Mouse (Mus musculus) ovary, postnatal 36 days (tissue): ENCODE measurements around the gene Ripk1.
"Not testable (repeated sequence)": the region's sequence is repeated elsewhere in the genome, so short reads cannot be mapped to it uniquely, and the experiment has no call there.

ENCODE experiments used
- DNase-seq: peaks from one replicate; pipeline ENCODE4 v3.0.0; 2022; ENCODE audit warnings: low spot score, mixed read lengths

Gene Ripk1

GRCm38 (mm10) chr13:34038056-34038432 is 35.9 kb downstream of the Ripk1 start:
- DNase-seq: no peak

DNA sequence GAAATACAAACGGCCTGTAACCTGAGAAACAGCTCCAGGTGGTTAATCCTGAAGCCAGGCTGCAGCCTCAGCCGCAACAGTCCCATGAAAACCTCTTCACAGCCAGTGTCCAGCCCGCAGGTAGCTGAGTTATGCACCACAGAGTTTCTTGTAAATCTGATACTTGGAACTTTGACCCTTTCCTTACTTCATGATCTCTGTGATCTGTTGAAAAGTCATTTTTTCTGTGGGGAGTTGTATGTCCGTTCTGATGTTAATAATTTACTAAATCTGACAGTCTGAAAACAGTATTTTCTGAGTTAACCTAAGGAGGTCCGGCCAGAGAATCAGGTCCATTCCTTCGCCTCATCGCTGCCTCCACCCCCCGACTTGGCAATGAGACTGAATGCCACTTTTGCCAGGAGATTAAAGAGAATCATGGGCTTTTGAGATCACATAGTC is 36.8 kb downstream of the Ripk1 start:
- no peak for DNase-seq

DNA sequence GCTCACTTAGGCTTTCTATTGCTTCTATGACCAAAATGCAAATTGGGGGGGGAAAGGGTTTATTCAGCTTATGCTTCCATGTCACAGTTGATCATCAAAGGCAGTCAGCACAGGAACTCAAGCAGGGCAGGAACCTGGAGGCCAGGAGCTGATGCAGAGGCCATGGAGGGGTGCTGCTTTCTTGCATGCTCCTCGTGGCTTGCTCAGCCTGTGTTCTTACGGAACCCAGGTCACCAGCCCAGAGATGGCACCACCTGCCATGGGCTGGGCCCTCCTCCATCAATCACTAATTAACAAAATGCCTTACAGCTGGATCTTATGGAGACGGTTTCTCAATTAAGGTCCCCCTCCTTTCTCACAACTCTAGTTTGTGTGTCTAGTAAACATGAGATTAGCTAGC is 37.9 kb downstream of the Ripk1 start:
- no peak for DNase-seq

- no peak for DNase-seq
Measured at GRCm38 (mm10) chr13:34043716-34044393, 41.7 kb downstream of the Ripk1 start.

DNA sequence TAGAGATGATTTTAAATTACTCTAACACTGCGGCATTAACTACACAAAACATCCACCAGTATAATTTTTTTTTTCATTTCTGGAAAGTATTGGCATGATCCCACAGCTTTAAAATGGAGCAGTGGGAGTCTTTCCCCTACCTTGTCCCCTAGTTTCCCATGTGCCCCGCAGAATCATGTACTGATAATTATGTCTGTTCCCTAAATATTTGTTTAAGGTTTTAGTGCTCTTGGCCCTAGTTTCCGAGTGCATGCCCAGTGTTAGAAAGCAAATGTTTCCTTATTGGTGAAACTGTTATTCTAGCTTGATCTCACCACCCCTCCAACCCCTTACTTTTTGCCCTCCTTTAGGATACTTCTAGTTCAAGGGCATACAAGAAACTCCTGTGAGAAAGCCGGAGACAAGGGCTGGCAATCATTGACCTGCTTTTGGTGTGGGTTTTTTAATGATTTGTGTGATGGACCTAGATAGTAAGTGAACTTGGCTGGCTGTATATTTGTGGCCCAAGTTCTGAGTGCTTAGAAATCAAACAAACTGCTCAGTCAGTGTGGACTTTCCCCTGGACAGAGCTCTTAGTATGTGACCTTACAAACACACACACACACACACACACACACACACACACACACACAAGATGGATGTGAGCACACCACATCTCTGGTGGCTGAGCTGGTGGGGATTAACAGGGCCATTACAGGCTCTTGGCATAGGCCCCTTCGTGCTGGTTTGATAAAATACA is 43.5 kb downstream of the Ripk1 start:
- no peak for DNase-seq

GRCm38 (mm10) chr13:34046421-34047012 is 44.4 kb downstream of the Ripk1 start:
- DNase-seq: peak; percentile 66

DNA sequence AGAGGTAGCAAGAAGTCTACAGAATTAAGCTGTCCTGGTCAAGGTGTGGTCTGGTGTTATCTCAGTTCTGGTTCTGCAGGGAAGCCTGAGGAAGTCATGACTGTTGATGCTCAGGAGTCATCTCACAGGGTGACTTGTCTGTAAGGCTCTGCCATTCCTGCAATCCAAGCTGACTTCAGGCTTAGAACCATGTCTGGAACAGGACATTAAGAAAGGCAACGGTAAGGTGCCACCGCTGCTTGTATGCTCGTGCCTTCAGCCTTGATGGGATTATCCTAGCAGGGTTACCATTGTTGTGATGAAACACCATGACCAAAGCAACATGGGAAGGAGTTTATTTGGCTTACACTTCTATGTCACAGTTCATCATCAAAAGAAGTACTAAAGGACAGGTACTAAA is 45.4 kb downstream of the Ripk1 start:
- DNase-seq: no peak

GRCm38 (mm10) chr13:34050479-34050878 is 48.3 kb downstream of the Ripk1 start:
- no peak for DNase-seq

DNA sequence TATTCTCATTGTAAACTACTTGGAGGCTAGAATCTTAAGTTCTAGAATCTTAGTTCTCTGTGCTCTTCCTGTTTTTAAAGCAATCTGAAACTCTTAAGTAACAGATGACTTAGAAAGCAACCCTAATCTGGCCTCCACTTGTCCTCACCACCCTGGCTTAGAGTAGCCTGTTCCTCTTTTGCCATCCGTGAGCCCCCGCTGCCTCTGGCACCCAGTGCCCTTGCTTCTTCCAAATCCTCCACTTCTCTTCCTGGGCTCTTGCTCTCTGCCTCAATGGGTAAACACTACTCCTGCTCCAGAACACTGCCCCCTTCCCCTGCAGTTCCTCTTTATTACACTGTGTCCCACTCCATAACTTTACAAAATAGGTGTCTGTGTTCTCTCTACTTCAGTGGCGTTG is 49.5 kb downstream of the Ripk1 start:
- no peak for DNase-seq

GRCm38 (mm10) chr13:34053673-34054282 is 51.6 kb downstream of the Ripk1 start:
- no peak for DNase-seq

DNA sequence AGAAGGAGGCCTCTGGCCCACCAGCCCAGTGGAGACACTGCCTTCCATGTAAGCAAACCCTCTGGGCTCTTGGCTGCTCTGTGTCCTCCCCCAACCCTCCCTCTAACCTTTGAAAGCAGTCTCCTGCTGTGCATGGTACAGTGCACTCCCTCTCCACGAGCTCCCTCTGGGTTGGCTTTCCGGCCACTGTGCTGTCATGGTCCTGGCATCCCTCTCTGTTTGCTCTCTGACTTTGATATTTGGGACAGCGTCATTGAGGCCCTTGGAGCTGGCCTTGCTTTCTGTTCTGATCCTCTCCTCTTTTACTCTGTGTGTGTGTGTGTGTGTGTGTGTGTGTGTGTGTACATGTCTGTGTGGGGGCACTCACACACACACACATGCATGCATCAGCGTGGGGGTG is 52.2 kb downstream of the Ripk1 start:
- DNase-seq: no peak

DNA sequence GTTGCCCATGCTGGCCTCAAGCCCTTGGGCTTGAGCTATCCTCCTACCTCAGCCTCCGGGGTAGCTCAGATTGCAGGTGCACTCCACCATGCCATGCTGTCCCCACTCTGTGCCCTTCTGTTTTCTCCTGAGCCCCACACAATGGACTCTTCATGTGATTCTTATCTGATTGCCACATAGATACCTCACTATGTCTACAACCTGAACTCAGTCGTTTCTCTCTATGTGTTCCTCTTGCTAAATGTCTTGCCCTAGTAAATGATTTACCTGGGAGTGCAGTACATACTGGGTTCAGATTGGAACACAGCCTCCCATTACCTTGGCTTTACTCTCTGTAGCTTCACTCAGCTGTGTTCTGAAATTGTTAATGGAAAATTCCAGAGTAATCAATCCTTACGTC is 52.8 kb downstream of the Ripk1 start:
- DNase-seq: no peak

GRCm38 (mm10) chr13:34057252-34057651 is 55.1 kb downstream of the Ripk1 start:
- DNase-seq: no peak

GRCm38 (mm10) chr13:34060061-34060460 is 57.9 kb downstream of the Ripk1 start:
- no peak for DNase-seq

GRCm38 (mm10) chr13:34062466-34062865 is 60.3 kb downstream of the Ripk1 start:
- DNase-seq: no peak

GRCm38 (mm10) chr13:34066351-34066750 is 64.2 kb downstream of the Ripk1 start:
- no peak for DNase-seq

DNA sequence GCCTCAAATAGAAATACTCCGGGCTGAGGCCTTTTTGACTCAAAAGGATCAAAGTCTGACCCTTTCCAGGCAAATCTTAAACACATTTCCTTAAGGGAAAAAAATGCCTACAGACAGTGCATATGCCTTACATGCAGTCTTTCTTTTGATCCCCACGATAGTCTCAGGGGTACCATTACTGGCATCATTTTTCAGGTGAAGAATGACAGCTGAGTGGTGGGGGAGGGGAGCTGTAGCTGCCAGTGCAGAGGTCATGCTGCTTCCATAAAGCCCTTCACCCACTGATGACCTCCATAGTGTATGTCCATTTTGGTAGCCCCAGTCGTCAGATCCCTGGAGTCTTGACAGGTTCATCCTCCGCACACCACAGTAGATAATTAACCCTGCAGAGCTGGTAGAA is 68.1 kb downstream of the Ripk1 start:
- DNase-seq: no peak

GRCm38 (mm10) chr13:34071836-34072235 is 69.7 kb downstream of the Ripk1 start:
- DNase-seq: no peak

- no peak for DNase-seq
Measured at GRCm38 (mm10) chr13:34072847-34073246, 70.7 kb downstream of the Ripk1 start.

DNA sequence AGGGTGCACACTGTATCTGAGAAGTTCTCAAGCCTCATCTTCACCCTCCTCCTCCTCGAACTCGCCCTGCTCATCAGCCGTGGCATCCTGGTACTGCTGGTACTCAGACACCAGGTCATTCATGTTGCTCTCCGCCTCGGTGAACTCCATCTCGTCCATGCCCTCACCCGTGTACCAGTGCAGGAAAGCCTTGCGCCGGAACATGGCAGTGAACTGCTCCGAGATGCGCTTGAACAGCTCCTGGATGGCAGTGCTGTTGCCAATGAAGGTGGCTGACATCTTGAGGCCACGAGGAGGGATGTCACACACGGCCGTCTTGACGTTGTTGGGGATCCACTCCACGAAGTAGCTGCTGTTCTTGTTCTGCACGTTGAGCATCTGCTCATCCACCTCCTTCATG is 72.3 kb downstream of the Ripk1 start:
- DNase-seq: not testable (repeated sequence)

GRCm38 (mm10) chr13:34075893-34076292 is 73.7 kb downstream of the Ripk1 start:
- DNase-seq: not testable (repeated sequence)

- peak; percentile 21 for DNase-seq
Measured at GRCm38 (mm10) chr13:34076561-34077491, 74.7 kb downstream of the Ripk1 start.
